ENCODE assay signal across 22 mouse cellular contexts in genomic region chr11:96746648-96747047, GRCm38 (mm10). TPM values are rescaled to one million over a fixed set of nuclear protein-coding genes. Genes with fewer than 3 reads are reported as not detected.
DNase-seq lines count a peak whose midpoint lies in the region; ATAC-seq and TF ChIP-seq lines count a peak whose summit lies in the region.
"Had no signal": no experiment of that assay in that cellular context is flagged by ENCODE, and none has a peak within 500 bp of the region (broad histone marks: within the 10 kb centered on the region; RNA-seq: fewer than 3 reads in every experiment).

No protein-coding gene starts in this region.

- TF ChIP-seq CTCF in brain, embryonic 14.5 days (IDR thresholded peaks at IDR 0.05; ENCODE audit: borderline replicate concordance, extremely low read depth, insufficient read depth, insufficient read length), result no peak

- no peak for DNase-seq in forebrain, embryonic 10.5 days (ENCODE audit: extremely low spot score, low spot score)
- DNase-seq in brain, embryonic 14.5 days (ENCODE audit: low read depth), result peak; percentile 51
- no peak for DNase-seq in layer of hippocampus, adult 8-10 months (ENCODE audit: low spot score in 2 of 2)
- DNase-seq: adrenal gland, postnatal 14 days; cerebellum, adult 18-20 months; cerebellum, adult 9-11 months; cerebellum, postnatal 36 days; gastrocnemius, postnatal 10 days; heart, adult 18-20 months; heart, postnatal 14 days; kidney, adult 11 months had no signal

- peak overlapping the region; percentile 56; the same call in 1 of the 2 replicates for H3K27ac ChIP-seq in forebrain, embryonic 15.5 days (replicated peaks)
- H3K27ac ChIP-seq in forebrain, embryonic 10.5 days, result no peak overlapping the region
- H3K27ac ChIP-seq in hindbrain, embryonic 15.5 days (replicated peaks), result peak overlapping the region; percentile 75
- H3K27ac ChIP-seq in hindbrain, embryonic 12.5 days, result no peak overlapping the region
- H3K27ac ChIP-seq: embryonic facial prominence, embryonic 13.5 days; heart, embryonic 10.5 days had no signal

- H3K4me1 ChIP-seq in forebrain, embryonic 15.5 days, result peaks cover 24% of the 10 kb centered on the region
- peaks cover 48% of the 10 kb centered on the region for H3K4me1 ChIP-seq in forebrain, embryonic 10.5 days
- peaks cover 42% of the 10 kb centered on the region for H3K4me1 ChIP-seq in hindbrain, embryonic 15.5 days (replicated peaks)
- peaks cover 20% of the 10 kb centered on the region for H3K4me1 ChIP-seq in hindbrain, embryonic 12.5 days
- H3K4me1 ChIP-seq: heart, embryonic 10.5 days had no signal

- H3K36me3 ChIP-seq in forebrain, embryonic 15.5 days, result no peaks in the 10 kb centered on the region
- no peaks in the 10 kb centered on the region for H3K36me3 ChIP-seq in forebrain, embryonic 10.5 days (replicated peaks)
- H3K36me3 ChIP-seq in hindbrain, embryonic 15.5 days, result no peaks in the 10 kb centered on the region
- H3K36me3 ChIP-seq in hindbrain, embryonic 12.5 days, result no peaks in the 10 kb centered on the region
- H3K36me3 ChIP-seq in myocyte (ENCODE audit: control insufficient read depth, insufficient read depth), result no peaks in the 10 kb centered on the region
- H3K36me3 ChIP-seq: embryonic facial prominence, embryonic 13.5 days; heart, embryonic 10.5 days had no signal

- whole genome bisulfite sequencing in forebrain, embryonic 15.5 days, result 32% methylated on average over 6 of the region's 6 CpGs
- 85% methylated on average over 6 of the region's 6 CpGs for WGBS in forebrain, embryonic 10.5 days
- 48% methylated on average over 6 of the region's 6 CpGs for WGBS in hindbrain, embryonic 15.5 days
- 67% methylated on average over 6 of the region's 6 CpGs for WGBS in hindbrain, embryonic 12.5 days

- H3ac ChIP-seq in myocyte (ENCODE audit: control insufficient read depth, insufficient read length), result no peak overlapping the region

- H3K4me3 ChIP-seq in forebrain, embryonic 15.5 days, result no peak overlapping the region
- no peak overlapping the region for H3K4me3 ChIP-seq in forebrain, embryonic 10.5 days
- no peak overlapping the region for H3K4me3 ChIP-seq in hindbrain, embryonic 15.5 days
- no peak overlapping the region for H3K4me3 ChIP-seq in hindbrain, embryonic 12.5 days
- H3K4me3 ChIP-seq in myocyte, result no peak overlapping the region
- H3K4me3 ChIP-seq: embryonic facial prominence, embryonic 13.5 days; erythroblast, embryonic 14.5 days; forebrain, embryonic 13.5 days; heart, embryonic 10.5 days had no signal

- TF ChIP-seq POLR2A in brain, embryonic 14.5 days (IDR thresholded peaks at IDR 0.05; ENCODE audit: borderline replicate concordance, extremely low read depth, insufficient read depth, insufficient read length, poor library complexity, severe bottlenecking), result no peak
- TF ChIP-seq POLR2A in myocyte (IDR thresholded peaks at IDR 0.05; ENCODE audit: insufficient read length, low read depth), result no peak

- peaks cover 19% of the 10 kb centered on the region for H3K27me3 ChIP-seq in forebrain, embryonic 15.5 days
- H3K27me3 ChIP-seq in forebrain, embryonic 10.5 days (ENCODE audit: poor library complexity, severe bottlenecking), result peaks cover 55% of the 10 kb centered on the region
- H3K27me3 ChIP-seq in hindbrain, embryonic 15.5 days, result no peaks in the 10 kb centered on the region
- no peaks in the 10 kb centered on the region for H3K27me3 ChIP-seq in hindbrain, embryonic 12.5 days
- no peaks in the 10 kb centered on the region for H3K27me3 ChIP-seq in myocyte (ENCODE audit: control insufficient read depth, insufficient read depth, insufficient read length)
- H3K27me3 ChIP-seq: Patski had no signal

- H3K79me2 ChIP-seq in myocyte (ENCODE audit: control insufficient read depth, insufficient read depth), result no peaks in the 10 kb centered on the region

- no peak overlapping the region for H3K4me2 ChIP-seq in forebrain, embryonic 15.5 days (replicated peaks)
- 0 out of 2 replicates have a peak overlapping the region, but pooled peaks have one; percentile 20 for H3K4me2 ChIP-seq in hindbrain, embryonic 15.5 days
- no peak overlapping the region for H3K4me2 ChIP-seq in hindbrain, embryonic 12.5 days (replicated peaks)
- peak overlapping the region; percentile 57 for H3K4me2 ChIP-seq in myocyte (ENCODE audit: low read depth)
- H3K4me2 ChIP-seq: embryonic facial prominence, embryonic 13.5 days; forebrain, embryonic 13.5 days had no signal

- no peaks in the 10 kb centered on the region for H3K9me3 ChIP-seq in forebrain, embryonic 15.5 days
- H3K9me3 ChIP-seq in forebrain, embryonic 10.5 days, result no peaks in the 10 kb centered on the region
- H3K9me3 ChIP-seq in hindbrain, embryonic 15.5 days, result no peaks in the 10 kb centered on the region
- no peaks in the 10 kb centered on the region for H3K9me3 ChIP-seq in hindbrain, embryonic 12.5 days (replicated peaks)
- H3K9me3 ChIP-seq: embryonic facial prominence, embryonic 13.5 days; forebrain, embryonic 13.5 days; heart, embryonic 10.5 days had no signal

- H3K9ac ChIP-seq in forebrain, embryonic 15.5 days (replicated peaks), result no peak overlapping the region
- H3K9ac ChIP-seq in hindbrain, embryonic 15.5 days, result no peak overlapping the region
- no peak overlapping the region for H3K9ac ChIP-seq in hindbrain, embryonic 12.5 days
- H3K9ac ChIP-seq: embryonic facial prominence, embryonic 13.5 days; forebrain, embryonic 13.5 days had no signal

- ATAC-seq in forebrain, embryonic 15.5 days (replicated peaks), result 0 out of 2 replicates have a peak, but pooled peaks have one; percentile 19
- no peak for ATAC-seq in hindbrain, embryonic 15.5 days (ENCODE audit: low FRiP score, low read depth)
- ATAC-seq in hindbrain, embryonic 12.5 days (ENCODE audit: low FRiP score), result no peak
- no peak for ATAC-seq in megakaryocyte progenitor cell, adult 5-6 weeks (replicated peaks; ENCODE audit: poor library complexity)
- ATAC-seq: activated CD4-positive, CD25-positive, alpha-beta regulatory T cell, adult 4 months; forebrain, embryonic 13.5 days had no signal

TF ChIP-seq in myocyte, 11 proteins besides CTCF, POLR2A, EP300 and RAD21:
- no peak for TF ChIP-seq CEBPB (IDR thresholded peaks at IDR 0.05; ENCODE audit: insufficient read depth, poor library complexity, severe bottlenecking)
- TF ChIP-seq MAX (IDR thresholded peaks at IDR 0.05; ENCODE audit: low read depth), result no peak
- no peak for TF ChIP-seq TCF3 (IDR thresholded peaks at IDR 0.05; ENCODE audit: insufficient read length, low read depth)

RNA-seq across cellular contexts. Expression of gene Snx11, which starts 30.7 kb away (rescaled TPM):
- 45.4 and 45.8 TPM in 2 replicates for polyA plus RNA-seq in forebrain, embryonic 15.5 days (2015; fragmentation: Nextera tagmentation; extraction: Ambion mirVana)
- 25.7 and 27.5 TPM in 2 replicates for polyA plus RNA-seq in forebrain, embryonic 10.5 days (2016; fragmentation: Nextera tagmentation; extraction: Ambion mirVana)
- 55.6 and 64.2 TPM in 2 replicates for polyA plus RNA-seq in hindbrain, embryonic 15.5 days (2015; fragmentation: Nextera tagmentation; extraction: Ambion mirVana)
- 40.5 and 45.1 TPM in 2 replicates for polyA plus RNA-seq in hindbrain, embryonic 12.5 days (2016; fragmentation: Nextera tagmentation; extraction: Ambion mirVana)
- 54.8 and 60.8 TPM in 2 replicates for polyA plus RNA-seq in brain, embryonic 14.5 days (2012; rRNA removed)
- 18.4 TPM for polyA plus RNA-seq in myocyte (2012; fragmentation: generic; extraction: Trizol)
- 8.6 and 9.6 TPM in 2 replicates for total RNA-seq in megakaryocyte progenitor cell, adult 5-6 weeks (2015)
- 16.9 and 17.3 TPM in 2 replicates for total RNA-seq in megakaryocyte progenitor cell, adult 5-6 weeks (2017)
- 10 to 100 TPM; 43.8 to 60.8 (median 54.1) TPM for total RNA-seq in layer of hippocampus, adult 8-10 months (2022)

RNA-seq across cellular contexts. Expression of gene Cbx1, which starts 42.3 kb away (rescaled TPM):
- 102 and 108 TPM in 2 replicates for polyA plus RNA-seq in forebrain, embryonic 15.5 days (2015; fragmentation: Nextera tagmentation; extraction: Ambion mirVana)
- polyA plus RNA-seq in forebrain, embryonic 10.5 days (2016; fragmentation: Nextera tagmentation; extraction: Ambion mirVana), result 188 and 202 TPM in 2 replicates
- 66.0 and 78.0 TPM in 2 replicates for polyA plus RNA-seq in hindbrain, embryonic 15.5 days (2015; fragmentation: Nextera tagmentation; extraction: Ambion mirVana)
- polyA plus RNA-seq in hindbrain, embryonic 12.5 days (2016; fragmentation: Nextera tagmentation; extraction: Ambion mirVana), result 136 TPM in 2 replicates
- 79.2 and 79.7 TPM in 2 replicates for polyA plus RNA-seq in brain, embryonic 14.5 days (2012; rRNA removed)
- 34.6 TPM for polyA plus RNA-seq in myocyte (2012; fragmentation: generic; extraction: Trizol)
- 61.3 and 70.5 TPM in 2 replicates for total RNA-seq in megakaryocyte progenitor cell, adult 5-6 weeks (2015)
- 94.4 and 116 TPM in 2 replicates for total RNA-seq in megakaryocyte progenitor cell, adult 5-6 weeks (2017)
- 10 to 100 TPM; 40.1 to 52.0 (median 44.0) TPM for total RNA-seq in layer of hippocampus, adult 8-10 months (2022)

Comparison
In these comparisons a context has a peak if more than half of its experiments do, and no peak if none do; other contexts are left out.
1. H3K27ac ChIP-seq: peak in forebrain, embryonic 15.5 days (single experiment) and hindbrain, embryonic 15.5 days (single experiment); none in forebrain, embryonic 10.5 days (single experiment) and hindbrain, embryonic 12.5 days (single experiment).
2. H3K4me2 ChIP-seq: peak in hindbrain, embryonic 15.5 days (single experiment) and myocyte (single experiment); none in forebrain, embryonic 15.5 days (single experiment) and hindbrain, embryonic 12.5 days (single experiment).